Mouse (Mus musculus) bone marrow macrophage, adult 2 months (primary cell): ENCODE measurements around the gene Mnt.

Experiments used
- CTCF ChIP-seq: IDR thresholded peaks from 2 replicates; pipeline ENCODE4 v1.5.1; 2012; ENCODE audit warnings: low read depth, mild to moderate bottlenecking, low read length, moderate library complexity
- POLR2A ChIP-seq: IDR thresholded peaks from 2 replicates; pipeline ENCODE4 v1.6.1; 2012; ENCODE audit warnings: mild to moderate bottlenecking, low read depth, low read length, borderline replicate concordance

- TF ChIP-seq POLR2A (no peak), CTCF (no peak)
Observed at GRCm38 (mm10) chr11:74843435-74843714, 12.7 kb downstream of the Mnt start.
